Comparison of ENCODE assay signal across 8 mouse cellular contexts in the genomic region with DNA sequence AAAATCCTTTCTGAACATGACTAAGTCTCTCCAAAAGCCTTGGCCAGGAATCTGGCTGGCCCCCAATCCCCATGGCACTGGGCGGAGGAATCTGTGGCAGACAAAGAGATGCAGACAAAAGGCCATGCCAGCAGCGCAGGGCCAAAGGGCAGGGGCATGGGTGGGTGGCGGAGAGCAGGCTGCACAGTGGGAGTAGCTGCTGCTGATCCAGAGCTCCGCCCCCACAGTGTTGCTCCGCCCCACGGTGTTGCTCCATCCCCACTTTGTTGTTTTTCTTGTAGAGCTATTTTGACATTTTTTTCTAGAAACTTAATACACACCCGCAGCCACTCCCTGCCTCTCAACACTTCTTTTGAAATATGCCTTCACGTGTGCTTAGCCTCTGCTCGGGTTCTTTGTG. TPM values are rescaled to one million over a fixed set of nuclear protein-coding genes. Genes with fewer than 3 reads are reported as not detected.
A peak's percentile ranks its signal among the peaks of the same experiment; 100 is the strongest.
DNase-seq lines count a peak whose midpoint lies in the region; ATAC-seq lines count a peak whose summit lies in the region.

No protein-coding gene starts in this region.

- ATAC-seq in heart, embryonic 12.5 days (ENCODE audit: insufficient number of reproducible peaks, low FRiP score): no peak
- ATAC-seq in midbrain, embryonic 15.5 days (replicated peaks): 0 out of 2 replicates have a peak, but pooled peaks have one; percentile 33

- H3K9me3 ChIP-seq in embryonic facial prominence, embryonic 10.5 days: peaks cover 5% of the 10 kb centered on the region; the same call in 1 of the 2 replicates
- peaks cover 5% of the 10 kb centered on the region; the same call in 1 of the 2 replicates for H3K9me3 ChIP-seq in heart, embryonic 12.5 days (replicated peaks)
- no peaks in the 10 kb centered on the region for H3K9me3 ChIP-seq in midbrain, embryonic 15.5 days

- no peaks in the 10 kb centered on the region for H3K27me3 ChIP-seq in embryonic facial prominence, embryonic 10.5 days (replicated peaks; ENCODE audit: low read depth, poor library complexity, severe bottlenecking)
- H3K27me3 ChIP-seq in heart, embryonic 12.5 days (replicated peaks): no peaks in the 10 kb centered on the region; the same call in 1 of the 2 replicates
- no peaks in the 10 kb centered on the region for H3K27me3 ChIP-seq in midbrain, embryonic 15.5 days (replicated peaks)

- WGBS in embryonic facial prominence, embryonic 10.5 days: 13% methylated on average over 9 of the region's 9 CpGs
- 26% methylated on average over 9 of the region's 9 CpGs for WGBS in heart, embryonic 12.5 days
- WGBS in midbrain, embryonic 15.5 days: 9% methylated on average over 9 of the region's 9 CpGs

- H3K27ac ChIP-seq in embryonic facial prominence, embryonic 10.5 days (replicated peaks): peak overlapping the region; percentile 70
- H3K27ac ChIP-seq in heart, embryonic 12.5 days (ENCODE audit: poor library complexity, severe bottlenecking): peak overlapping the region; percentile 60; the same call in 1 of the 2 replicates
- H3K27ac ChIP-seq in midbrain, embryonic 15.5 days: no peak overlapping the region

- 0 out of 2 replicates have a peak overlapping the region, but pooled peaks have one; percentile 13 for H3K9ac ChIP-seq in heart, embryonic 12.5 days
- H3K9ac ChIP-seq in midbrain, embryonic 15.5 days: no peak overlapping the region

- H3K36me3 ChIP-seq in embryonic facial prominence, embryonic 10.5 days (replicated peaks): no peaks in the 10 kb centered on the region
- H3K36me3 ChIP-seq in heart, embryonic 12.5 days: no peaks in the 10 kb centered on the region
- H3K36me3 ChIP-seq in midbrain, embryonic 15.5 days (replicated peaks): no peaks in the 10 kb centered on the region

- peak overlapping the region; percentile 34 for H3K4me2 ChIP-seq in heart, embryonic 12.5 days
- peak overlapping the region; percentile 16 for H3K4me2 ChIP-seq in midbrain, embryonic 15.5 days

- peak overlapping the region; percentile 22; the same call in 1 of the 2 replicates for H3K4me3 ChIP-seq in embryonic facial prominence, embryonic 10.5 days
- no peak overlapping the region for H3K4me3 ChIP-seq in heart, embryonic 12.5 days
- no peak overlapping the region for H3K4me3 ChIP-seq in midbrain, embryonic 15.5 days

- H3K4me1 ChIP-seq in embryonic facial prominence, embryonic 10.5 days: peaks cover 27% of the 10 kb centered on the region
- peaks cover 9% of the 10 kb centered on the region for H3K4me1 ChIP-seq in heart, embryonic 12.5 days (replicated peaks)
- H3K4me1 ChIP-seq in midbrain, embryonic 15.5 days: peaks cover 10% of the 10 kb centered on the region; the same call in 1 of the 2 replicates

- DNase-seq in ovary, adult 18-20 months (ENCODE audit: low spot score): peak; percentile 83
- no peak for DNase-seq in ovary, postnatal 10 days (ENCODE audit: low spot score)
- peak; percentile 47 for DNase-seq in embryonic facial prominence, embryonic 10.5 days (ENCODE audit: low spot score)
- peak; percentile 68 to 88 for DNase-seq in kidney, postnatal 25 days
- no peak for DNase-seq in yolk sac, embryonic 10.5 days (ENCODE audit: low spot score)
- DNase-seq in cerebellum, adult 11 months: no peak

RNA-seq across cellular contexts. Expression of a gene that starts 31.2 kb away (rescaled TPM):
- 0.24 and 0.26 TPM in 2 replicates for polyA plus RNA-seq in embryonic facial prominence, embryonic 10.5 days (2016; fragmentation: Nextera tagmentation; extraction: Ambion mirVana)
- 0.19 and 0.32 TPM in 2 replicates for polyA plus RNA-seq in heart, embryonic 12.5 days (2016; fragmentation: Nextera tagmentation; extraction: Ambion mirVana)
- polyA plus RNA-seq in midbrain, embryonic 15.5 days (2015; fragmentation: Nextera tagmentation; extraction: Ambion mirVana): 0.40 and 0.49 TPM in 2 replicates

RNA-seq across cellular contexts. Expression of a gene that starts 54.1 kb away (rescaled TPM):
- 218 and 234 TPM in 2 replicates for polyA plus RNA-seq in embryonic facial prominence, embryonic 10.5 days (2016; fragmentation: Nextera tagmentation; extraction: Ambion mirVana)
- 203 and 206 TPM in 2 replicates for polyA plus RNA-seq in heart, embryonic 12.5 days (2016; fragmentation: Nextera tagmentation; extraction: Ambion mirVana)
- 143 and 144 TPM in 2 replicates for polyA plus RNA-seq in midbrain, embryonic 15.5 days (2015; fragmentation: Nextera tagmentation; extraction: Ambion mirVana)

Comparison
In these comparisons a context has a peak if more than half of its experiments do, and no peak if none do; other contexts are left out.
1. DNase-seq: peak in ovary, adult 18-20 months (single experiment), embryonic facial prominence, embryonic 10.5 days (single experiment) and kidney, postnatal 25 days (2 of 2); none in ovary, postnatal 10 days (single experiment), yolk sac, embryonic 10.5 days (single experiment) and cerebellum, adult 11 months (single experiment).